Comparison of ENCODE assay signal across 9 mouse cellular contexts in genomic region chr7:98111233-98111632, GRCm38 (mm10). TPM values are rescaled to one million over a fixed set of nuclear protein-coding genes. Genes with fewer than 3 reads are reported as not detected.
A peak's percentile ranks its signal among the peaks of the same experiment; 100 is the strongest.
DNase-seq lines count a peak whose midpoint lies in the region; ATAC-seq and TF ChIP-seq lines count a peak whose summit lies in the region.
"Had no signal": no experiment of that assay in that cellular context is flagged by ENCODE, and none has a peak within 500 bp of the region (broad histone marks: within the 10 kb centered on the region; RNA-seq: fewer than 3 reads in every experiment).

No protein-coding gene starts in this region.

- H3K4me2 ChIP-seq in heart, embryonic 12.5 days = peak overlapping the region; percentile 59
- peak overlapping the region; percentile 47 for H3K4me2 ChIP-seq in midbrain, embryonic 13.5 days (replicated peaks)

- H3K9me3 ChIP-seq in heart, embryonic 12.5 days (replicated peaks) = no peaks in the 10 kb centered on the region
- no peaks in the 10 kb centered on the region for H3K9me3 ChIP-seq in hindbrain, embryonic 10.5 days
- H3K9me3 ChIP-seq in midbrain, embryonic 13.5 days = no peaks in the 10 kb centered on the region

- H3K27me3 ChIP-seq in heart, embryonic 12.5 days (replicated peaks) = peaks cover 31% of the 10 kb centered on the region
- peaks cover 40% of the 10 kb centered on the region for H3K27me3 ChIP-seq in hindbrain, embryonic 10.5 days (ENCODE audit: insufficient read depth, poor library complexity, severe bottlenecking)
- H3K27me3 ChIP-seq in midbrain, embryonic 13.5 days = peaks cover 28% of the 10 kb centered on the region

- peak overlapping the region; percentile 22 for H3K4me3 ChIP-seq in heart, embryonic 12.5 days
- H3K4me3 ChIP-seq in hindbrain, embryonic 10.5 days = peak overlapping the region; percentile 38
- H3K4me3 ChIP-seq in midbrain, embryonic 13.5 days (replicated peaks) = peak overlapping the region; percentile 18; the same call in 1 of the 2 replicates

- no peak for TF ChIP-seq CTCF in brain, embryonic 14.5 days (IDR thresholded peaks at IDR 0.05; ENCODE audit: borderline replicate concordance, extremely low read depth, insufficient read depth, insufficient read length)

- no peak for ATAC-seq in heart, embryonic 12.5 days (ENCODE audit: insufficient number of reproducible peaks, low FRiP score)
- no peak for ATAC-seq in midbrain, embryonic 13.5 days

- intact Hi-C loops in left cerebral cortex, postnatal 14 days (cut with DNase I) = no loop called here

- no peaks in the 10 kb centered on the region for H3K36me3 ChIP-seq in heart, embryonic 12.5 days
- no peaks in the 10 kb centered on the region for H3K36me3 ChIP-seq in hindbrain, embryonic 10.5 days
- H3K36me3 ChIP-seq in midbrain, embryonic 13.5 days = no peaks in the 10 kb centered on the region

- 5% methylated on average over 25 of the region's 25 CpGs for WGBS in heart, embryonic 12.5 days
- WGBS in hindbrain, embryonic 10.5 days = 6% methylated on average over 25 of the region's 25 CpGs
- 5% methylated on average over 25 of the region's 25 CpGs for WGBS in midbrain, embryonic 13.5 days

- H3K4me1 ChIP-seq in heart, embryonic 12.5 days (replicated peaks) = peaks cover 12% of the 10 kb centered on the region
- H3K4me1 ChIP-seq in hindbrain, embryonic 10.5 days (replicated peaks) = peaks cover 23% of the 10 kb centered on the region
- H3K4me1 ChIP-seq in midbrain, embryonic 13.5 days (replicated peaks) = peaks cover 9% of the 10 kb centered on the region

- no peak overlapping the region for H3K27ac ChIP-seq in heart, embryonic 12.5 days (ENCODE audit: poor library complexity, severe bottlenecking)
- peak overlapping the region; percentile 3; the same call in 1 of the 2 replicates for H3K27ac ChIP-seq in hindbrain, embryonic 10.5 days
- no peak overlapping the region for H3K27ac ChIP-seq in midbrain, embryonic 13.5 days
- H3K27ac ChIP-seq: liver, embryonic 14.5 days had no signal

- peak overlapping the region; percentile 6; the same call in 1 of the 2 replicates for H3K9ac ChIP-seq in heart, embryonic 12.5 days
- peak overlapping the region; percentile 25; the same call in 1 of the 2 replicates for H3K9ac ChIP-seq in midbrain, embryonic 13.5 days (replicated peaks)
- H3K9ac ChIP-seq: liver, embryonic 14.5 days had no signal

- TF ChIP-seq POLR2A in brain, embryonic 14.5 days (IDR thresholded peaks at IDR 0.05; ENCODE audit: borderline replicate concordance, extremely low read depth, insufficient read depth, insufficient read length, poor library complexity, severe bottlenecking) = no peak

- no peak for DNase-seq in heart, adult 8-10 months (ENCODE audit: low spot score)
- peak; percentile 16 for DNase-seq in brain, embryonic 14.5 days (ENCODE audit: low read depth)
- no peak for DNase-seq in hindbrain, embryonic 10.5 days (ENCODE audit: low spot score)
- no peak for DNase-seq in frontal cortex, adult 2 months (ENCODE audit: extremely low spot score in 1 of 2, low spot score in 1 of 2)
- no peak for DNase-seq in right cerebral cortex, adult 2 months (ENCODE audit: low spot score in 2 of 2)
- DNase-seq in left cerebral cortex, postnatal 14 days (ENCODE audit: low spot score in 2 of 2) = no peak

RNA-seq across cellular contexts. Expression of gene Myo7a, which starts 8.1 kb away (rescaled TPM):
- 13.6 and 14.4 TPM in 2 replicates for polyA plus RNA-seq in heart, embryonic 12.5 days (2016; fragmentation: Nextera tagmentation; extraction: Ambion mirVana)
- 1 to 10 TPM; 3.6 to 4.7 (median 4.3) TPM for total RNA-seq in heart, adult 8-10 months (2022)
- 25.9 and 42.1 TPM in 2 replicates for polyA plus RNA-seq in brain, embryonic 14.5 days (2012; rRNA removed)
- 17.3 and 21.2 TPM in 2 replicates for polyA plus RNA-seq in hindbrain, embryonic 10.5 days (2016; fragmentation: Nextera tagmentation; extraction: Ambion mirVana)
- 17.8 and 19.0 TPM in 2 replicates for polyA plus RNA-seq in midbrain, embryonic 13.5 days (2015; fragmentation: Nextera tagmentation; extraction: Ambion mirVana)
- polyA plus RNA-seq in frontal cortex, adult 2 months (2012; rRNA removed) = 20.3 and 21.0 TPM in 2 replicates
- 10 to 100 TPM; 12.4 to 13.7 TPM for total RNA-seq in left cerebral cortex, postnatal 14 days (2021)

RNA-seq across cellular contexts. Expression of gene Omp, which starts 34.1 kb away (rescaled TPM):
- 0.19 and 0.20 TPM in 2 replicates for polyA plus RNA-seq in heart, embryonic 12.5 days (2016; fragmentation: Nextera tagmentation; extraction: Ambion mirVana)
- under 1 TPM in 3 of 4 experiments, not detected in 1; 0.16 to 0.24 (median 0.20) TPM for total RNA-seq in heart, adult 8-10 months (2022)
- 0.18 and 0.33 TPM in 2 replicates for polyA plus RNA-seq in brain, embryonic 14.5 days (2012; rRNA removed)
- polyA plus RNA-seq in hindbrain, embryonic 10.5 days (2016; fragmentation: Nextera tagmentation; extraction: Ambion mirVana) = 0.07 and 0.13 TPM in 2 replicates
- 0.21 and 0.28 TPM in 2 replicates for polyA plus RNA-seq in midbrain, embryonic 13.5 days (2015; fragmentation: Nextera tagmentation; extraction: Ambion mirVana)
- polyA plus RNA-seq in frontal cortex, adult 2 months (2012; rRNA removed) = 22.2 and 28.1 TPM in 2 replicates
- under 1 TPM; 0.66 to 0.79 TPM for total RNA-seq in left cerebral cortex, postnatal 14 days (2021)

Comparison
In these comparisons a context has a peak if more than half of its experiments do, and no peak if none do; other contexts are left out.
1. RNA of gene Omp, which starts 34.1 kb away (polyA plus RNA-seq): 22.2 to 28.1 TPM in frontal cortex, adult 2 months; 0.18 to 0.33 TPM in brain, embryonic 14.5 days, 0.21 to 0.28 TPM in midbrain, embryonic 13.5 days, 0.19 to 0.20 TPM in heart, embryonic 12.5 days and 0.07 to 0.13 TPM in hindbrain, embryonic 10.5 days; every median in the first group is over 10 times any median in the second.
2. Peak in every context shown above with its lines, with median percentiles within 50 percentile points of each other: H3K4me3 ChIP-seq.